Mouse (Mus musculus) heart, postnatal 0 days (tissue): ENCODE data around the gene Cab39.

Experiments used
- CTCF ChIP-seq: IDR thresholded peaks from 2 replicates; pipeline ENCODE4 v1.5.1; 2016; ENCODE audit warnings: antibody characterized with exemption, control low read depth, low read depth
- EP300 ChIP-seq: IDR thresholded peaks from 2 replicates; pipeline ENCODE4 v1.6.1; 2016; ENCODE audit warnings: antibody characterized with exemption, low read depth

DNA sequence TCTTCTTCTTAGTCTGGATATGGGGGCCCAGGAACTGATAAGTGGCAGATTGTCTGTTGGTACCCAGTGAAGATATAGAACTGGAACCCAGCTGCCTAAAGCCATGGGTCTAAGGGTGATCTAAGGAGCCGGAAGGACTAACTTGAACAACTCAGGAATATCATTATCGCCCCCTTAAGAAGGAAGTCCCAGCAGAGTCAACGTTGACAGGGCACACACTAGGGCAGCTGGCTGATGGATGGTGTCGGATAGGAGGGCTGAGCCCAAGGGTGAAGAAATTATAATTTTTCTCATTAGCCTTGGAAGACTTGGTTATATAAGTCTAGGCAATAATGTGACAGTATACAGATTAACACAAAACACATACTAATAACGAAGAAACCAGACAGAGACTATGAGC, 102.9 kb downstream of the Cab39 start:
- TF ChIP-seq CTCF (no peak), EP300 (no peak)
